Mouse (Mus musculus) lung, adult 2 months (tissue): ENCODE data around the gene Lrrc49.

Experiments
- CTCF ChIP-seq: fragments of 200-500 bp; IDR thresholded peaks from 2 replicates; pipeline ENCODE4 v1.5.1; 2011; ENCODE audit warnings: mild to moderate bottlenecking, low read length, control low read depth; ENCODE audit not compliant: insufficient read depth
- POLR2A ChIP-seq: fragments of 200-500 bp; IDR thresholded peaks from 2 replicates; pipeline ENCODE4 v1.6.1; 2011; ENCODE audit warnings: low read depth, mild to moderate bottlenecking, control low read depth, low read length, borderline replicate concordance; ENCODE audit errors: extremely low read depth

GRCm38 (mm10) chr9:60682753-60683152 is 5.2 kb downstream of the Lrrc49 start:
- TF ChIP-seq CTCF (no peak), POLR2A (no peak)
